Mouse (Mus musculus) heart, embryonic 14.5 days (tissue): ENCODE measurements around the gene Cd276. TPM values are rescaled to one million over a fixed set of nuclear protein-coding genes. Genes with fewer than 3 reads are reported as not detected.

ENCODE experiments used
- ATAC-seq: fragments of 200-750 bp; cut with Nextera tagmentation; 2 replicates; pipeline ENCODE4 v1.8.0; 2017; ENCODE audit warnings: low read depth, moderate TSS enrichment; ENCODE audit not compliant: insufficient number of reproducible peaks, insufficient read depth, low FRiP score
- H3K27ac ChIP-seq, 2 experiments: fragments of 200-500 bp in 1 of 2; fragments of 300-500 bp in 1 of 2; sonication (generic) in 1 of 2; replicated peaks in 1 of 2; 2 replicates each; pipeline ENCODE4 v1.5.1; 2012 to 2014; ENCODE audit warnings: low read depth in 2 of 2, low read length in 2 of 2, control low read depth in 1 of 2, mild to moderate bottlenecking in 1 of 2, mixed read lengths in 1 of 2; ENCODE audit not compliant: control insufficient read depth in 1 of 2, insufficient read depth in 1 of 2
- H3K27me3 ChIP-seq: fragments of 300-500 bp; sonication (generic); 2 replicates; pipeline ENCODE4 v1.6.1; 2014; ENCODE audit warnings: mild to moderate bottlenecking, low read length, control low read depth; ENCODE audit not compliant: control insufficient read depth, insufficient read depth
- H3K36me3 ChIP-seq: fragments of 300-500 bp; sonication (generic); 2 replicates; pipeline ENCODE4 v1.6.1; 2014; ENCODE audit warnings: mild to moderate bottlenecking, control low read depth, low read length, mixed read lengths; ENCODE audit not compliant: control insufficient read depth, insufficient read depth
- H3K4me1 ChIP-seq, 2 experiments: fragments of 200-500 bp in 1 of 2; fragments of 300-500 bp in 1 of 2; sonication (generic) in 1 of 2; 2 replicates each; pipeline ENCODE4 v1.6.1; 2012 to 2014; ENCODE audit warnings: low read length in 2 of 2, control low read depth in 1 of 2, mixed read lengths in 1 of 2; ENCODE audit not compliant: control insufficient read depth in 2 of 2, insufficient read depth in 2 of 2
- H3K4me2 ChIP-seq: fragments of 300-500 bp; sonication (generic); 2 replicates; pipeline ENCODE4 v1.6.1; 2014; ENCODE audit warnings: mild to moderate bottlenecking, low read length
- H3K4me3 ChIP-seq, 2 experiments: fragments of 200-500 bp in 1 of 2; fragments of 300-500 bp in 1 of 2; sonication (generic) in 1 of 2; 2 replicates each; pipeline ENCODE4 v1.5.1; 2012 to 2014; ENCODE audit warnings: low read length in 2 of 2, mild to moderate bottlenecking in 2 of 2, control low read depth in 1 of 2, low read depth in 1 of 2, moderate library complexity in 1 of 2; ENCODE audit not compliant: control insufficient read depth in 1 of 2, insufficient read depth in 1 of 2
- H3K9ac ChIP-seq: fragments of 300-500 bp; sonication (generic); 2 replicates; pipeline ENCODE4 v1.6.1; 2014; ENCODE audit warnings: mild to moderate bottlenecking, low read length
- H3K9me3 ChIP-seq: fragments of 300-500 bp; sonication (generic); 2 replicates; pipeline ENCODE4 v1.6.1; 2016; ENCODE audit warnings: low read length, control low read depth; ENCODE audit not compliant: control insufficient read depth
- WGBS: fragments of 180-500 bp; shearing (Covaris S2); extraction: QIAGEN DNeasy Blood & Tissue Kit; methylation state at CpG from one replicate; pipeline ENCODE4 v1.1.7; 2014; 5-methylcytosine and 5-hydroxymethylcytosine counted together
- polyA plus RNA-seq: library from polyadenylated mRNA; unstranded; fragments of >200 nt; fragmentation: Nextera tagmentation; extraction: Ambion mirVana; gene quantifications from 2 replicates; pipeline ENCODE4 v1.2.1, GENCODE M21; 2014

Gene Cd276
- polyA plus RNA-seq, 1 experiment from 2014 or later, result 30.9 TPM

- Histone ChIP-seq H3K9ac (no peak overlapping the region), H3K4me2 (no peak overlapping the region), H3K27ac (no peak overlapping the region), H3K4me3 (no peak overlapping the region), H3K4me1 (no peaks in the 10 kb centered on the region), H3K36me3 (peaks cover 61% of the 10 kb centered on the region), H3K9me3 (no peaks in the 10 kb centered on the region), H3K27me3 (no peaks in the 10 kb centered on the region)
- no peak for ATAC-seq
- 79% methylated on average over 20 of the region's 20 CpGs for WGBS
Observed at GRCm38 (mm10) chr9:58535447-58536134, 19.6 kb downstream of the Cd276 start.

- Histone ChIP-seq H3K9me3 (no peaks in the 10 kb centered on the region), H3K4me1 (no peaks in the 10 kb centered on the region), H3K27ac (no peak overlapping the region), H3K4me3 (no peak overlapping the region), H3K36me3 (peaks cover 63% of the 10 kb centered on the region), H3K9ac (no peak overlapping the region), H3K27me3 (no peaks in the 10 kb centered on the region), H3K4me2 (no peak overlapping the region)
- WGBS, result 27% methylated on average over 1 of the region's 1 CpGs
- ATAC-seq, result no peak
Observed at GRCm38 (mm10) chr9:58534766-58535165, 20.5 kb downstream of the Cd276 start.

- Histone ChIP-seq H3K36me3 (peaks cover 70% of the 10 kb centered on the region), H3K4me3 (no peak overlapping the region), H3K27ac (no peak overlapping the region), H3K4me2 (no peak overlapping the region), H3K4me1 (no peaks in the 10 kb centered on the region), H3K9ac (no peak overlapping the region), H3K27me3 (no peaks in the 10 kb centered on the region), H3K9me3 (no peaks in the 10 kb centered on the region)
- ATAC-seq, result no peak
- 88% methylated on average over 6 of the region's 6 CpGs for WGBS
Observed at GRCm38 (mm10) chr9:58533322-58533721, 21.9 kb downstream of the Cd276 start.

GRCm38 (mm10) chr9:58532236-58532635 lies 23.0 kb downstream of the Cd276 start:
- peaks cover 72% of the 10 kb centered on the region for H3K36me3 ChIP-seq

GRCm38 (mm10) chr9:58530407-58530806 lies 24.8 kb downstream of the Cd276 start:
- no peak overlapping the region for H3K27ac ChIP-seq
- H3K4me3 ChIP-seq, result no peak overlapping the region
- H3K27me3 ChIP-seq, result no peaks in the 10 kb centered on the region
- 93% methylated on average over 13 of the region's 13 CpGs for WGBS
- H3K36me3 ChIP-seq, result peaks cover 77% of the 10 kb centered on the region
- ATAC-seq, result no peak
- H3K4me1 ChIP-seq, result no peaks in the 10 kb centered on the region
- no peaks in the 10 kb centered on the region for H3K9me3 ChIP-seq
- no peak overlapping the region for H3K4me2 ChIP-seq
- H3K9ac ChIP-seq, result no peak overlapping the region

More at GRCm38 (mm10) chr9:58532236-58532635, 23.0 kb downstream of the Cd276 start:
- no peaks in the 10 kb centered on the region for H3K27me3 ChIP-seq
- H3K27ac ChIP-seq, result no peak overlapping the region
- no peaks in the 10 kb centered on the region for H3K9me3 ChIP-seq
- ATAC-seq, result no peak
- H3K4me1 ChIP-seq, result no peaks in the 10 kb centered on the region
- no peak overlapping the region for H3K4me2 ChIP-seq
- 89% methylated on average over 4 of the region's 4 CpGs for WGBS
- H3K4me3 ChIP-seq, result no peak overlapping the region
- no peak overlapping the region for H3K9ac ChIP-seq

GRCm38 (mm10) chr9:58527841-58528240 lies 27.4 kb downstream of the Cd276 start:
- Histone ChIP-seq H3K9me3 (no peaks in the 10 kb centered on the region), H3K4me1 (no peaks in the 10 kb centered on the region), H3K36me3 (peaks cover 75% of the 10 kb centered on the region), H3K27me3 (no peaks in the 10 kb centered on the region), H3K27ac (no peak overlapping the region), H3K9ac (no peak overlapping the region), H3K4me2 (no peak overlapping the region), H3K4me3 (no peak overlapping the region)
- ATAC-seq, result no peak
- WGBS, result 77% methylated on average over 4 of the region's 4 CpGs

- Histone ChIP-seq H3K9me3 (no peaks in the 10 kb centered on the region), H3K36me3 (peaks cover 61% of the 10 kb centered on the region), H3K4me3 (no peak overlapping the region), H3K4me2 (no peak overlapping the region), H3K4me1 (peaks cover 18 to 21% of the 10 kb centered on the region in 2 experiments), H3K27ac (no peak overlapping the region), H3K27me3 (no peaks in the 10 kb centered on the region), H3K9ac (no peak overlapping the region)
- no peak for ATAC-seq
- 85% methylated on average over 4 of the region's 4 CpGs for WGBS
Observed at GRCm38 (mm10) chr9:58525108-58525507, 30.1 kb downstream of the Cd276 start.
